Mouse (Mus musculus) ES-Bruce4 (cell line): ENCODE data around the gene Nemf.
A peak's percentile ranks its signal among the peaks of the same experiment; 100 is the strongest.

Source experiments
- CTCF ChIP-seq: IDR thresholded peaks from one replicate; pipeline ENCODE4 v1.8.1; 2011; ENCODE audit warnings: low read depth, low read length
- EP300 ChIP-seq: IDR thresholded peaks from 2 replicates; pipeline ENCODE4 v1.6.1; 2011; ENCODE audit warnings: low read depth, low read length; ENCODE audit not compliant: insufficient read depth
- POLR2A ChIP-seq: IDR thresholded peaks from one replicate; pipeline ENCODE4 v1.8.1; 2011; ENCODE audit warnings: low read length; ENCODE audit not compliant: insufficient read depth

GRCm38 (mm10) chr12:69356546-69357299 lies at the start of gene Nemf:
- TF ChIP-seq CTCF (no peak), EP300 (no peak), POLR2A (peak; percentile 93)
